ENCODE assay signal across 9 mouse cellular contexts in genomic region chr10:44997184-44997905, GRCm38 (mm10).
A peak's percentile ranks its signal among the peaks of the same experiment; 100 is the strongest.
DNase-seq lines count a peak whose midpoint lies in the region; ATAC-seq and TF ChIP-seq lines count a peak whose summit lies in the region.
"Had no signal": no experiment of that assay in that cellular context is flagged by ENCODE, and none has a peak within 500 bp of the region (broad histone marks: within the 10 kb centered on the region; RNA-seq: fewer than 3 reads in every experiment).

No protein-coding gene starts in this region.

- WGBS in forebrain, embryonic 11.5 days: 1% methylated on average over 13 of the region's 14 CpGs
- 5% methylated on average over 14 of the region's 14 CpGs for WGBS in hindbrain, embryonic 14.5 days
- 22% methylated on average over 14 of the region's 14 CpGs for WGBS in liver, embryonic 12.5 days (ENCODE audit: insufficient replicate concordance)
- WGBS in neural tube, embryonic 12.5 days: 1% methylated on average over 13 of the region's 14 CpGs

- peak; percentile 49; the same call in 1 of the 2 replicates for ATAC-seq in forebrain, embryonic 11.5 days (replicated peaks; ENCODE audit: low FRiP score)
- ATAC-seq in hindbrain, embryonic 14.5 days (ENCODE audit: low FRiP score): no peak
- ATAC-seq in liver, embryonic 12.5 days: no peak
- ATAC-seq in neural tube, embryonic 12.5 days (ENCODE audit: low FRiP score, low read depth): no peak
- no peak for ATAC-seq in granulocyte monocyte progenitor cell, adult 5-6 weeks (replicated peaks; ENCODE audit: poor library complexity, severe bottlenecking)

- peak overlapping the region; percentile 45 for H3K9ac ChIP-seq in forebrain, embryonic 11.5 days (ENCODE audit: low read length)
- H3K9ac ChIP-seq in hindbrain, embryonic 14.5 days: peak overlapping the region; percentile 37
- no peak overlapping the region; the same call in 1 of the 2 replicates for H3K9ac ChIP-seq in liver, embryonic 12.5 days
- H3K9ac ChIP-seq in neural tube, embryonic 12.5 days: 0 out of 2 replicates have a peak overlapping the region, but pooled peaks have one; percentile 38

- peak overlapping the region; percentile 18; the same call in 1 of the 2 replicates for H3K4me3 ChIP-seq in E14TG2a.4 (replicated peaks; ENCODE audit: low read length)
- H3K4me3 ChIP-seq in forebrain, embryonic 11.5 days (ENCODE audit: low read depth, low read length): peak overlapping the region; percentile 17
- peak overlapping the region; percentile 17; the same call in 1 of the 2 replicates for H3K4me3 ChIP-seq in hindbrain, embryonic 14.5 days (replicated peaks; ENCODE audit: low read length)
- peak overlapping the region; percentile 10 for H3K4me3 ChIP-seq in liver, embryonic 12.5 days
- peak overlapping the region; percentile 16; the same call in 1 of the 2 replicates for H3K4me3 ChIP-seq in neural tube, embryonic 12.5 days
- H3K4me3 ChIP-seq: erythroblast, embryonic 14.5 days had no signal

- H3K36me3 ChIP-seq in E14TG2a.4 (ENCODE audit: insufficient read depth, low read length): no peaks in the 10 kb centered on the region
- no peaks in the 10 kb centered on the region for H3K36me3 ChIP-seq in forebrain, embryonic 11.5 days (ENCODE audit: control insufficient read depth, insufficient read depth, low read length)
- H3K36me3 ChIP-seq in hindbrain, embryonic 14.5 days (replicated peaks; ENCODE audit: control insufficient read depth, insufficient read depth): no peaks in the 10 kb centered on the region
- no peaks in the 10 kb centered on the region for H3K36me3 ChIP-seq in liver, embryonic 12.5 days
- no peaks in the 10 kb centered on the region for H3K36me3 ChIP-seq in neural tube, embryonic 12.5 days

- no peak for TF ChIP-seq CTCF in E14TG2a.4 (conservative IDR thresholded peaks at IDR 0.05; ENCODE audit: low read length)

- peak overlapping the region; percentile 39; the same call in 1 of the 2 replicates for H3K27ac ChIP-seq in forebrain, embryonic 11.5 days (ENCODE audit: low read depth, low read length)
- no peak overlapping the region for H3K27ac ChIP-seq in hindbrain, embryonic 14.5 days
- H3K27ac ChIP-seq in liver, embryonic 12.5 days: no peak overlapping the region
- no peak overlapping the region; the same call in 1 of the 2 replicates for H3K27ac ChIP-seq in neural tube, embryonic 12.5 days

- H3K4me1 ChIP-seq in E14TG2a.4 (replicated peaks; ENCODE audit: low read depth, low read length): peaks cover 42% of the 10 kb centered on the region
- H3K4me1 ChIP-seq in forebrain, embryonic 11.5 days (replicated peaks; ENCODE audit: control insufficient read depth, insufficient read depth, low read length): peaks cover 19% of the 10 kb centered on the region; the same call in 1 of the 2 replicates
- 0 out of 2 replicates have a peak, but pooled peaks cover 14% of the 10 kb centered on the region for H3K4me1 ChIP-seq in hindbrain, embryonic 14.5 days (replicated peaks; ENCODE audit: control insufficient read depth, insufficient read depth, low read length)
- peaks cover 29% of the 10 kb centered on the region for H3K4me1 ChIP-seq in liver, embryonic 12.5 days
- H3K4me1 ChIP-seq in neural tube, embryonic 12.5 days: peaks cover 30% of the 10 kb centered on the region

- H3K27me3 ChIP-seq in E14TG2a.4 (ENCODE audit: insufficient read depth, low read length): no peaks in the 10 kb centered on the region; the same call in 1 of the 2 replicates
- peaks cover 9% of the 10 kb centered on the region; the same call in 1 of the 2 replicates for H3K27me3 ChIP-seq in forebrain, embryonic 11.5 days (ENCODE audit: control insufficient read depth, insufficient read depth, low read length)
- no peaks in the 10 kb centered on the region for H3K27me3 ChIP-seq in hindbrain, embryonic 14.5 days (ENCODE audit: control insufficient read depth, insufficient read depth, low read length)
- H3K27me3 ChIP-seq in liver, embryonic 12.5 days (replicated peaks): no peaks in the 10 kb centered on the region
- H3K27me3 ChIP-seq in neural tube, embryonic 12.5 days (replicated peaks): no peaks in the 10 kb centered on the region

- peak; percentile 61 for DNase-seq in forebrain, embryonic 11.5 days (ENCODE audit: low spot score)
- DNase-seq in hindbrain, embryonic 14.5 days (ENCODE audit: low spot score): peak; percentile 57
- no peak for DNase-seq in ovary, postnatal 36 days (ENCODE audit: low spot score)
- DNase-seq in testis, postnatal 10 days (ENCODE audit: low spot score): no peak

- H3K4me2 ChIP-seq in forebrain, embryonic 11.5 days (ENCODE audit: low read depth, low read length, severe bottlenecking): peak overlapping the region; percentile 56
- H3K4me2 ChIP-seq in hindbrain, embryonic 14.5 days (replicated peaks): peak overlapping the region; percentile 49
- peak overlapping the region; percentile 40 for H3K4me2 ChIP-seq in liver, embryonic 12.5 days
- peak overlapping the region; percentile 57 for H3K4me2 ChIP-seq in neural tube, embryonic 12.5 days (replicated peaks)

- no peaks in the 10 kb centered on the region for H3K9me3 ChIP-seq in E14TG2a.4 (ENCODE audit: low read length)
- H3K9me3 ChIP-seq in forebrain, embryonic 11.5 days (ENCODE audit: control insufficient read depth, low read length): no peaks in the 10 kb centered on the region
- H3K9me3 ChIP-seq in hindbrain, embryonic 14.5 days (ENCODE audit: control insufficient read depth, low read length): no peaks in the 10 kb centered on the region
- no peaks in the 10 kb centered on the region for H3K9me3 ChIP-seq in liver, embryonic 12.5 days (replicated peaks)
- no peaks in the 10 kb centered on the region for H3K9me3 ChIP-seq in neural tube, embryonic 12.5 days

Comparison
In these comparisons a context has a peak if more than half of its experiments do, and no peak if none do; other contexts are left out.
1. DNase-seq: peak in forebrain, embryonic 11.5 days (single experiment) and hindbrain, embryonic 14.5 days (single experiment); none in ovary, postnatal 36 days (single experiment) and testis, postnatal 10 days (single experiment).
2. Peak in every context shown above with its lines, with median percentiles within 50 percentile points of each other: H3K4me3 ChIP-seq and H3K4me2 ChIP-seq.